ENCODE assay signal across 7 mouse cellular contexts in the genomic region with DNA sequence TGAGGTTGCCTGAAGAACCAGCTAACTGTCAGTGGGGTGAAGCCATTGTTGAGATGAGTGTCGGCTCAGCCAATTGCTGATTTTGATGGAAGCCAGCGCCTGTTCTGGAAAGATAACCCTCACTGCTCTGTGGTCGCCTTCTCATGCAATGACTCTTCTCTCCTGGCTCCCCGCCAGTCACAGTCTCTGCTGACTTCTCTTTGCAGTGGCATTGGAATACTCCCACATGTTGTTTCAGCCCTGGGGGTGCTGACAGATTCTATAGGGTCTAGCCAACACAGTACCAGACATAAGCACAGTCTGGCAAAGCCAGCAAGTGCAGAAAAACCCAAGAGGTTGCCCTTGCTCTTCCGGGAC. TPM values are rescaled to one million over a fixed set of nuclear protein-coding genes. Genes with fewer than 3 reads are reported as not detected.
DNase-seq lines count a peak whose midpoint lies in the region; ATAC-seq and TF ChIP-seq lines count a peak whose summit lies in the region.

No protein-coding gene starts in this region.

- ATAC-seq in megakaryocyte-erythroid progenitor cell, adult 5-6 weeks (replicated peaks; ENCODE audit: low FRiP score, low TSS enrichment, poor library complexity, severe bottlenecking) = peak; percentile 66

- TF ChIP-seq CTCF in brain, embryonic 14.5 days (IDR thresholded peaks at IDR 0.05; ENCODE audit: borderline replicate concordance, extremely low read depth, insufficient read depth, insufficient read length) = no peak

- DNase-seq in retina, postnatal 1 day = peak; percentile 39
- no peak for DNase-seq in retina, embryonic 14.5 days (ENCODE audit: low spot score)
- peak; percentile 67 for DNase-seq in brain, embryonic 14.5 days (ENCODE audit: low read depth)
- DNase-seq in heart, adult 11 months = peak; percentile 97
- DNase-seq in kidney, postnatal 36 days = peak; percentile 34 to 58
- DNase-seq in embryo, embryonic 9.5 days (ENCODE audit: extremely low spot score) = no peak

- no peak for TF ChIP-seq POLR2A in brain, embryonic 14.5 days (IDR thresholded peaks at IDR 0.05; ENCODE audit: borderline replicate concordance, extremely low read depth, insufficient read depth, insufficient read length, poor library complexity, severe bottlenecking)

RNA-seq across cellular contexts. Expression of a gene that starts 27.5 kb away (rescaled TPM):
- polyA plus RNA-seq in brain, embryonic 14.5 days (2012; rRNA removed) = 87.8 and 159 TPM in 2 replicates
- total RNA-seq in megakaryocyte-erythroid progenitor cell, adult 5-6 weeks (2014; fragmentation: Nextera tagmentation) = 0.11 and 0.57 TPM in 2 replicates
- total RNA-seq in megakaryocyte-erythroid progenitor cell, adult 5-6 weeks (2017) = 0.15 and 0.33 TPM in 2 replicates

Comparison
In these comparisons a context has a peak if more than half of its experiments do, and no peak if none do; other contexts are left out.
1. DNase-seq: peak in retina, postnatal 1 day (single experiment), brain, embryonic 14.5 days (single experiment), heart, adult 11 months (single experiment) and kidney, postnatal 36 days (2 of 2); none in retina, embryonic 14.5 days (single experiment) and embryo, embryonic 9.5 days (single experiment).